Mouse (Mus musculus) lung, embryonic 16.5 days (tissue): ENCODE measurements around the gene Prlh. TPM values are rescaled to one million over a fixed set of nuclear protein-coding genes. Genes with fewer than 3 reads are reported as not detected.

Experiments
- ATAC-seq: fragments of 200-750 bp; cut with Nextera tagmentation; 2 replicates; pipeline ENCODE4 v1.8.0; 2017; ENCODE audit warnings: low read depth, mild to moderate bottlenecking, moderate library complexity
- H3K27ac ChIP-seq: fragments of 300-500 bp; sonication (generic); 2 replicates; pipeline ENCODE4 v1.5.1; 2014; ENCODE audit warnings: mild to moderate bottlenecking, control low read depth, low read length
- H3K27me3 ChIP-seq: fragments of 300-500 bp; sonication (generic); 2 replicates; pipeline ENCODE4 v1.6.1; 2014; ENCODE audit warnings: low read depth, low read length, mixed read lengths; ENCODE audit not compliant: control insufficient read depth, insufficient read depth
- H3K36me3 ChIP-seq: fragments of 300-500 bp; sonication (generic); 2 replicates; pipeline ENCODE4 v1.6.1; 2014; ENCODE audit warnings: low read length; ENCODE audit not compliant: control insufficient read depth, insufficient read depth
- H3K4me1 ChIP-seq: fragments of 300-500 bp; sonication (generic); replicated peaks from 2 replicates; pipeline ENCODE4 v1.6.1; 2014; ENCODE audit warnings: low read length, mixed read lengths; ENCODE audit not compliant: control insufficient read depth, insufficient read depth
- H3K4me2 ChIP-seq: fragments of 300-500 bp; sonication (generic); 2 replicates; pipeline ENCODE4 v1.6.1; 2014; ENCODE audit warnings: low read depth, low read length, control low read depth
- H3K4me3 ChIP-seq: fragments of 300-500 bp; sonication (generic); 2 replicates; pipeline ENCODE4 v1.5.1; 2014; ENCODE audit warnings: mild to moderate bottlenecking, low read length, control low read depth
- H3K9ac ChIP-seq: fragments of 300-500 bp; sonication (generic); 2 replicates; pipeline ENCODE4 v1.6.1; 2014; ENCODE audit warnings: low read length, control low read depth
- H3K9me3 ChIP-seq: fragments of 300-500 bp; sonication (generic); 2 replicates; pipeline ENCODE4 v1.6.1; 2016; ENCODE audit warnings: low read length; ENCODE audit not compliant: control insufficient read depth
- WGBS: fragments of 180-500 bp; shearing (Covaris S2); extraction: QIAGEN DNeasy Blood & Tissue Kit; methylation state at CpG from one replicate; pipeline ENCODE4 v1.1.7; 2014; 5-methylcytosine and 5-hydroxymethylcytosine counted together
- polyA plus RNA-seq: library from polyadenylated mRNA; unstranded; fragments of >200 nt; fragmentation: Nextera tagmentation; extraction: Ambion mirVana; gene quantifications from 2 replicates; pipeline ENCODE4 v1.2.1, GENCODE M21; 2015

The Prlh gene
- polyA plus RNA-seq, 1 experiment from 2014 or later = not detected

DNA sequence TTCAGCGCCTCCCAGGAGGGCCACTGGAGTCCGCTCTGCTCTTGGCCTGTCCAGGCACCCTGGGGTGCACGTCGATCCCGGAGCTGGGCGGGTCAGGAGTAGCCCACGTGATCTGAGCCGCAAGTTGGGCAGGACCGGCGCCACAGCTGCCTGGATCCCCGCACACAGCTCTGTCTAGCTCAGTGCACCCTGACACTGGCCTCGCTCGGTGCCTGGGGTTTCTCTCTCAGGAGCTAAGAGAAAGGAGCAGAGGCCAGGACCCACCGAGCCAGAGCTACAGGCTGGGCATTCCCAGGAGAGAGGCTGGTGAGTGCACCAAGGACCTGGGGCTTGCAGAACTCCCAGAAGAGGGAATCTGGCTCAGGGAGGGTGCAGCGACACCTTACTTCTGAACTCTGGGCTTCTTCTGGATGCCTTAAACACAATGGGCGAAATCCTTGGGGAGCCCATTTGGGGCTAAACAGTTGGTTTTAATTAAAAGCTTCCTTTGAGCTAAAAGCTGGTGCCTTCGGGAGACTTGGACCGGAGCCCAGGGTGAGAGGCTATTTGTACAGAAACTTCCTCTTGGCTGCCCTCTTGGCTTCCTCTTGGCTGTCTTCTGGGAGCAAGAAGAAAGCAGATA lies 37.8 kb upstream of the Prlh start, which contains the start of gene Mlph:
Mlph (plus strand) TSS at position 138 of the 622 bp plus-strand sequence.
- 5% methylated on average over 18 of the region's 18 CpGs for WGBS
- Histone ChIP-seq H3K4me2 (peak within 1 kb of the TSS; percentile 59), H3K9ac (peak within 1 kb of the TSS; percentile 55), H3K27me3 (no peaks in the 10 kb centered on the region; the same call in 1 of the 2 replicates), H3K9me3 (peaks cover 7% of the 10 kb centered on the region), H3K27ac (peak within 1 kb of the TSS; percentile 77), H3K4me1 (peaks cover 20% of the 10 kb centered on the region), H3K4me3 (peak within 1 kb of the TSS; percentile 41), H3K36me3 (no peaks in the 10 kb centered on the region)
- peak; percentile 73 for ATAC-seq

DNA sequence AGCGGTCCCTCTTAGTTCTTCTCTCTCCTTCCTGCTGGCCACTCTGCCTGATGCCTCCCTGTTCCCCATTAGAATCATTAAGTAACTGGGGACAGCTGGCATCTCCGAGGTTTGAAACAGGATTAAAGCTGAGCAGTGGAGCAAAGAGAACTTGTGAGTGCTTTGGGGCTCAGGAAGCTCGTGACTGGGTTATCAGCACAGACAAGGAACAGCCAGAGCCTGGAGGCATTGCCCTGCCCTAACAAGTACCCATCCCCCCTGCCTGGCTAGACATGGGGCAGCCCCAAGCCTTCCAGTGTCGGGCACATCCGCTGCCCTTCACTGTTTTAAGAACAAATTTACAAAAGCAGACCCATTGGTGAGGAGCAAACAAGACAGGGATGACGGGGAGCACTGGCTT lies 35.4 kb upstream of the Prlh start:
- Histone ChIP-seq H3K27ac (no peak overlapping the region), H3K4me1 (peaks cover 12% of the 10 kb centered on the region), H3K9ac (no peak overlapping the region), H3K4me3 (no peak overlapping the region), H3K9me3 (peaks cover 9% of the 10 kb centered on the region), H3K27me3 (no peaks in the 10 kb centered on the region; the same call in 1 of the 2 replicates), H3K36me3 (no peaks in the 10 kb centered on the region), H3K4me2 (no peak overlapping the region)
- WGBS = 62% methylated on average over 6 of the region's 6 CpGs
- no peak for ATAC-seq

DNA sequence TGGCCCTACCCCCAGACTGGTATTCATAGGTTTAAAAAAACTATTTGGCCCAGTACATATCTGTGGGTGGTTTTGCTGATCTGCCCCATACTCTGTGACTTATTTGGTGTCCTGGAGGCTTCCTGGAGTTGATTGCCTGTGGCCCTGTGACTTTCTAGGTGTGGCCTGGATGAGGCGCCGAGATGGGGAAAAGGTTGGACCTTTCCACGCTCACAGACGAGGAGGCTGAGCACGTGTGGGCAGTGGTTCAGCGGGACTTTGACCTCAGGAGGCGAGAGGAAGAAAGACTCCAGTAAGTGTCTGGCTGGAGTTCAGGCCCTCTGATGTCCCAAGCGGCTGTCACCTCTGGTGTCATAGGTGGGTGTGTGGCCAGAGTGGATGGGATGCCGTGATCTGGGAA lies 31.2 kb upstream of the Prlh start:
- Histone ChIP-seq H3K4me1 (no peaks in the 10 kb centered on the region), H3K9me3 (peaks cover 9% of the 10 kb centered on the region), H3K27me3 (no peaks in the 10 kb centered on the region; the same call in 1 of the 2 replicates), H3K9ac (no peak overlapping the region), H3K4me2 (no peak overlapping the region), H3K4me3 (no peak overlapping the region), H3K36me3 (no peaks in the 10 kb centered on the region), H3K27ac (no peak overlapping the region)
- WGBS = 76% methylated on average over 9 of the region's 9 CpGs
- ATAC-seq = no peak

DNA sequence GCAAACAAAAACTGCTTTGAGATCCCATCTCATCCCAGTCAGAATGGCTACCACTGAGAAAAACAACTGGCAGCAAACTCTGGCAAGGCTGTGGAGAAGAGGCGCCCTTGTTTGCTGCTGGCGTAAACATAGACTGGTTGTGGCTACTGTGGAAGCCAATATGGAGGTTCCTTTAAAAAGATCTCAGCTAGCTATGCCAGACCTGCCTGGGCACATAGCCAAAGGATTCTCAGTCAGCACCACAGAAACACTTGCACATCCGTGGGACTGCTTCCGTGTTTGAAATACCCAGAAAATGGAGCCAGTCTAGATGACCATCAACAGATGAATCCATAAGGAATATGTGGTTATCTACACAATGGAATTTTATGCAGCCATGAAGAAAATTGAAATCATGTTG lies 26.9 kb upstream of the Prlh start:
- 61% methylated on average over 4 of the region's 4 CpGs for WGBS
- Histone ChIP-seq H3K36me3 (no peaks in the 10 kb centered on the region), H3K4me3 (no peak overlapping the region), H3K9ac (no peak overlapping the region), H3K4me2 (no peak overlapping the region), H3K27me3 (no peaks in the 10 kb centered on the region), H3K9me3 (no peaks in the 10 kb centered on the region), H3K4me1 (peaks cover 16% of the 10 kb centered on the region), H3K27ac (no peak overlapping the region)
- no peak for ATAC-seq

DNA sequence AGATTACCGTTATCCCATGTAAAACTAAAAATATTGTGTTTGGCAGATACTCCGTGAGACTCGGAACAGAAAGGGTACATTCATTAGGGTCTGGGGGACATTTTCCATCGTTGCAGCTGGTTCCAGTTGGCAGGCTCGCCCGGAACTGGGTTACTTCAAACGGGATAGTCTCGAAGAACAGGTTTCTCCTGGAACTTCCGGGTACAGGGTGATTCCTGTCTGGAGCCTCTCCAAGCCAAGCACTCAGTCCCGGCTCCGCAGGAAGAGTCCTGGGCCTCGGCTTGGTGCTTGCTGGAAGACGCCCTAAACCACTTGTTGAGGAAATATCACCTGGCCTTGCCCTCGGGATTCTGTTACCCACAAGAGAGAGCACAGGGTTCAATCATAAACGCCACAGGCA lies 25.6 kb upstream of the Prlh start:
- H3K9me3 ChIP-seq = no peaks in the 10 kb centered on the region
- H3K27ac ChIP-seq = peak overlapping the region; percentile 64
- no peaks in the 10 kb centered on the region for H3K27me3 ChIP-seq
- peak; percentile 69 for ATAC-seq
- no peak overlapping the region; the same call in 1 of the 2 replicates for H3K4me3 ChIP-seq
- H3K9ac ChIP-seq = peak overlapping the region; percentile 57; the same call in 1 of the 2 replicates
- H3K4me2 ChIP-seq = peak overlapping the region; percentile 70
- no peaks in the 10 kb centered on the region for H3K36me3 ChIP-seq
- peaks cover 16% of the 10 kb centered on the region for H3K4me1 ChIP-seq
- WGBS = 22% methylated on average over 15 of the region's 15 CpGs

DNA sequence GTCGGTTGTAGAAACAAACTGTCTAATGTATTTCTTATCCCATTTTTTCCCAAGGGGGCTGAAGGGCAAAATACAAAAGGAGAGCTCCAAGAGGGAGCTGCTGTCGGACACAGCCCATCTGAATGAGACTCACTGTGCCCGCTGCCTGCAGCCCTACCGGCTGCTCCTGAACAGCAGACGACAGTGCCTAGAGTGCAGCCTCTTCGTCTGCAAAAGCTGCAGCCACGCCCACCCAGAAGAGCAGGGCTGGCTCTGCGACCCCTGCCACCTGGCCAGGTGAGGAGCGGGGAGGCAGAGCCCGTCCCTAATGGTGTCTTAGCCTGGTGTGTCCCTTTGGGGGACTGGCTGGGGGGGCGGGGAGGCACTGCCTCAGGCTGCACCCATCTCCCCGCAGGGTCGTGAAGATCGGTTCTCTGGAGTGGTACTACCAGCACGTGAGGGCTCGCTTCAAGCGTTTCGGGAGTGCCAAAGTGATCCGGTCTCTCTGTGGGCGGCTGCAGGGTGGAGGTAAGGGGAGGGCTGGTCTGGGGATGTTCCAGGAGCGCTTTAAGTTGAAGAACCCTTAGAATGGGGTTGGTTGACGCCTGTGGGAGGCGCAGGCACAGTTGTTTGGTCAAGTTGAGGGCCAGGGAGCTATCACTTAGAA lies 24.9 kb upstream of the Prlh start:
- Histone ChIP-seq H3K27me3 (no peaks in the 10 kb centered on the region), H3K4me1 (peaks cover 16% of the 10 kb centered on the region), H3K9ac (peak overlapping the region; percentile 57), H3K36me3 (no peaks in the 10 kb centered on the region), H3K4me3 (peak overlapping the region; percentile 38), H3K9me3 (no peaks in the 10 kb centered on the region), H3K4me2 (peak overlapping the region; percentile 70), H3K27ac (peak overlapping the region; percentile 64)
- WGBS = 2% methylated on average over 23 of the region's 23 CpGs
- ATAC-seq = peak; percentile 59

DNA sequence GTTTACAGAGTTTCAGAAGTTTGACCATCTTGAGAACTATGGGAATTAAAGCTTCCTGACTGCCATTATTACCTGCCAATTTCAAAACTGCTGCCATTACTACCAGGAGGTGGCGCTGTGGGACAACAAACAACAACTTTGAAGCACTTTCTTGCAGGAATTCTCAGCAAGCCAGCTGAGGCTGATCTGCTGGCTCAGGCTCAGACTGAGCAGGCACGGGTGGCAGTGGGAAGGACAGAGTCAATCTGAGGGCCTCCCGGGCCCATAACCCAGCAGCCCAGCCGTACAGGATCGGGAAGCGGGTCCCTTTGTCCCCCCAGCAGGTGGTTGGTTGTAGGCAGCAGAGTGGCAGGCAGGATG lies 24.4 kb upstream of the Prlh start:
- Histone ChIP-seq H3K36me3 (no peaks in the 10 kb centered on the region), H3K4me1 (peaks cover 16% of the 10 kb centered on the region), H3K27me3 (no peaks in the 10 kb centered on the region), H3K9ac (peak overlapping the region; percentile 57), H3K4me3 (peak overlapping the region; percentile 38), H3K9me3 (no peaks in the 10 kb centered on the region), H3K4me2 (peak overlapping the region; percentile 70), H3K27ac (no peak overlapping the region)
- 7% methylated on average over 6 of the region's 6 CpGs for WGBS
- peak; percentile 78 for ATAC-seq

DNA sequence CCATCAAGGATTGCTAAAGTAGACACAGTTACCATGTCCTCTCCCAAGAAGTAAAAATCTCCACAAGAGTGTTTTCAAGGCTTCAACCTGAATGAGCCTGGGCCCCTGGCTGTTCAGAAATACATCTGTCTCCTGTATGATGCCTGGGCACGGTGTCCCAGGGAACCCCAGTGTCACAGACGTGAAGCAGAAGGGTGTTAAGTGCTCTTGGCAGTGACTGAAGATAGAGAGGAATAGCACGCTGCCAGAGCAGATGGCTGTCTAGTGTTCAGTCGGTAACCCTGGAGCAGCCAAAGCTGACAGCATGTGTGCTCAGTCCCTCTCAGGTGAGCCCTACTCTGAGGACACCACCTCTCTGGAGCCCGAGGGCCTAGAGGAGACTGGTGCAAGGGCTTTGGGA lies 19.9 kb upstream of the Prlh start:
- no peaks in the 10 kb centered on the region for H3K9me3 ChIP-seq
- H3K4me2 ChIP-seq = no peak overlapping the region
- H3K27me3 ChIP-seq = no peaks in the 10 kb centered on the region
- H3K4me1 ChIP-seq = peaks cover 6% of the 10 kb centered on the region
- no peaks in the 10 kb centered on the region for H3K36me3 ChIP-seq
- H3K4me3 ChIP-seq = no peak overlapping the region
- WGBS = 53% methylated on average over 5 of the region's 5 CpGs
- H3K9ac ChIP-seq = no peak overlapping the region
- H3K27ac ChIP-seq = no peak overlapping the region
- no peak for ATAC-seq

DNA sequence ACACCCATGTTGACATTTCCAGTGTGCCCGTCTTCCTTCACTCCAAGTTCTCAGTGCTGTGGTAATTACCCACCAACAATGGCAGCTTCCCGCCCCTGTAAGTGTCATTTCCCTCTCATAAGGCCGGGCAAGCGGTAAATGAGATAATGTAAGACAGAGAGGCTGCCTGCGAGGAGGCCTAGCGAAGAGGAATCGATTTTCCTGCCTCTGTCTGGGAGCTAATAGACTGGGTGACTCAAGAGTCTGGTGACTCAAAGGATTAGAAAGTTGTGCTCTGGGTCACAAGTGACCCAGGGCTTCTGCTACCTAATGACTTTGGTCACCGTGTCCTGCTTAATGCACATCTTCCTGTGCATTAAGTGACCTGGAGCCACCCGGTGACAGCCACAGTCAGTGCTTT lies 15.9 kb upstream of the Prlh start:
- 67% methylated on average over 9 of the region's 9 CpGs for WGBS
- no peak overlapping the region for H3K4me3 ChIP-seq
- H3K9me3 ChIP-seq = no peaks in the 10 kb centered on the region
- no peak overlapping the region for H3K4me2 ChIP-seq
- no peak overlapping the region for H3K9ac ChIP-seq
- no peak for ATAC-seq
- H3K27me3 ChIP-seq = no peaks in the 10 kb centered on the region
- no peaks in the 10 kb centered on the region for H3K4me1 ChIP-seq
- no peak overlapping the region for H3K27ac ChIP-seq
- H3K36me3 ChIP-seq = no peaks in the 10 kb centered on the region
